Mouse (Mus musculus) olfactory bulb, adult 2 months (tissue): ENCODE measurements around the gene Arl8b. TPM values are rescaled to one million over a fixed set of nuclear protein-coding genes. Genes with fewer than 3 reads are reported as not detected.

ENCODE experiments used
- H3K27ac ChIP-seq: fragments of 200-500 bp; 2 replicates; pipeline ENCODE4 v1.5.1; 2012; ENCODE audit warnings: low read depth, low read length; ENCODE audit not compliant: insufficient read depth
- H3K4me1 ChIP-seq: fragments of 200-500 bp; 2 replicates; pipeline ENCODE4 v1.6.1; 2012; ENCODE audit warnings: low read length; ENCODE audit not compliant: control insufficient read depth, insufficient read depth
- H3K4me3 ChIP-seq: fragments of 200-500 bp; 2 replicates; pipeline ENCODE4 v1.5.1; 2012; ENCODE audit warnings: mild to moderate bottlenecking, low read depth, low read length, moderate library complexity; ENCODE audit not compliant: insufficient read depth
- CTCF ChIP-seq: fragments of 200-500 bp; IDR thresholded peaks from 2 replicates; pipeline ENCODE4 v1.5.1; 2012; ENCODE audit warnings: low read depth, mild to moderate bottlenecking, low read length, moderate library complexity; ENCODE audit not compliant: insufficient read depth
- POLR2A ChIP-seq: fragments of 200-500 bp; IDR thresholded peaks from 2 replicates; pipeline ENCODE4 v1.6.1; 2012; ENCODE audit warnings: mild to moderate bottlenecking, low read depth, low read length, moderate library complexity; ENCODE audit not compliant: insufficient read depth
- WGBS: fragments of 180-500 bp; shearing (Covaris S2); methylation state at CpG from one replicate; pipeline ENCODE4 v1.1.7; 2018; 5-methylcytosine and 5-hydroxymethylcytosine counted together
- polyA plus RNA-seq: library from polyadenylated mRNA; stranded (reverse); fragments of >200 nt; gene quantifications from 2 replicates; pipeline ENCODE4 v1.2.4, GENCODE M21; 2012; ENCODE audit warnings: low replicate concordance; ENCODE audit not compliant: missing spikeins, insufficient read depth, insufficient read length

The Arl8b gene
- polyA plus RNA-seq, 1 experiment: not detected

- peaks cover 5% of the 10 kb centered on the region for H3K4me1 ChIP-seq
- 82% methylated on average over 4 of the region's 4 CpGs for whole genome bisulfite sequencing
- TF ChIP-seq CTCF (no peak), POLR2A (no peak)
These were observed 56.5 kb downstream of the Arl8b start for GRCm38 (mm10) chr6:108839432-108839831.

GRCm38 (mm10) chr6:108840861-108841640 lies 58.2 kb downstream of the Arl8b start:
- H3K4me3 ChIP-seq: no peak overlapping the region
- 94% methylated on average over 8 of the region's 8 CpGs for WGBS

More at GRCm38 (mm10) chr6:108839432-108839831, 56.5 kb downstream of the Arl8b start:
- Histone ChIP-seq H3K4me3 (no peak overlapping the region), H3K27ac (no peak overlapping the region)

GRCm38 (mm10) chr6:108843664-108844063 lies 60.8 kb downstream of the Arl8b start:
- Histone ChIP-seq H3K4me1 (no peaks in the 10 kb centered on the region), H3K4me3 (no peak overlapping the region), H3K27ac (no peak overlapping the region)
- 48% methylated on average over 1 of the region's 1 CpGs for WGBS
- TF ChIP-seq POLR2A (no peak), CTCF (no peak)

More at GRCm38 (mm10) chr6:108840861-108841640, 58.2 kb downstream of the Arl8b start:
- no peaks in the 10 kb centered on the region; the same call in 1 of the 2 replicates for H3K4me1 ChIP-seq
- no peak overlapping the region for H3K27ac ChIP-seq
- TF ChIP-seq POLR2A: no peak

GRCm38 (mm10) chr6:108844093-108844492 lies 61.2 kb downstream of the Arl8b start:
- no peak overlapping the region for H3K27ac ChIP-seq
- no peaks in the 10 kb centered on the region for H3K4me1 ChIP-seq
- H3K4me3 ChIP-seq: no peak overlapping the region
- WGBS: 88% methylated on average over 3 of the region's 3 CpGs
- TF ChIP-seq POLR2A: no peak
- TF ChIP-seq CTCF: no peak

GRCm38 (mm10) chr6:108844771-108845170 lies 61.9 kb downstream of the Arl8b start:
- Histone ChIP-seq H3K4me1 (no peaks in the 10 kb centered on the region), H3K4me3 (no peak overlapping the region), H3K27ac (no peak overlapping the region)
- WGBS: 79% methylated on average over 7 of the region's 7 CpGs
- TF ChIP-seq CTCF: no peak
- TF ChIP-seq POLR2A: no peak

GRCm38 (mm10) chr6:108852088-108852670 lies 69.3 kb downstream of the Arl8b start:
- Histone ChIP-seq H3K4me1 (no peaks in the 10 kb centered on the region), H3K4me3 (no peak overlapping the region), H3K27ac (no peak overlapping the region)
- TF ChIP-seq POLR2A: no peak
- no peak for TF ChIP-seq CTCF
- WGBS: 95% methylated on average over 8 of the region's 8 CpGs

GRCm38 (mm10) chr6:108852986-108853385 lies 70.1 kb downstream of the Arl8b start:
- 90% methylated on average over 5 of the region's 5 CpGs for WGBS
- Histone ChIP-seq H3K4me3 (no peak overlapping the region), H3K4me1 (no peaks in the 10 kb centered on the region), H3K27ac (no peak overlapping the region)
- TF ChIP-seq CTCF: no peak
- no peak for TF ChIP-seq POLR2A

GRCm38 (mm10) chr6:108858583-108858982 lies 75.7 kb downstream of the Arl8b start:
- no peak for TF ChIP-seq POLR2A
- no peak for TF ChIP-seq CTCF
- Histone ChIP-seq H3K27ac (no peak overlapping the region), H3K4me3 (no peak overlapping the region), H3K4me1 (no peaks in the 10 kb centered on the region)
- 93% methylated on average over 9 of the region's 9 CpGs for WGBS

GRCm38 (mm10) chr6:108861226-108861625 lies 78.3 kb downstream of the Arl8b start:
- H3K4me3 ChIP-seq: no peak overlapping the region
- H3K4me1 ChIP-seq: no peaks in the 10 kb centered on the region
- no peak overlapping the region for H3K27ac ChIP-seq
- WGBS: 97% methylated on average over 1 of the region's 1 CpGs
- no peak for TF ChIP-seq CTCF
- TF ChIP-seq POLR2A: no peak

- no peak overlapping the region for H3K27ac ChIP-seq
- TF ChIP-seq POLR2A: no peak
- no peak for TF ChIP-seq CTCF
- no peaks in the 10 kb centered on the region for H3K4me1 ChIP-seq
- no peak overlapping the region for H3K4me3 ChIP-seq
- WGBS: 74% methylated on average over 2 of the region's 2 CpGs
These were observed 79.6 kb downstream of the Arl8b start for GRCm38 (mm10) chr6:108862548-108862947.
